Mouse (Mus musculus): ENCODE data around the gene Ptprh. TPM values are rescaled to one million over a fixed set of nuclear protein-coding genes. Genes with fewer than 3 reads are reported as not detected.
"Not testable (repeated sequence)": the region's sequence is repeated elsewhere in the genome, so short reads cannot be mapped to it uniquely, and the experiment has no call there.

Gene Ptprh
- total RNA-seq, 2 experiments from 2014 or later: 0.84 to 0.95 TPM

DNA sequence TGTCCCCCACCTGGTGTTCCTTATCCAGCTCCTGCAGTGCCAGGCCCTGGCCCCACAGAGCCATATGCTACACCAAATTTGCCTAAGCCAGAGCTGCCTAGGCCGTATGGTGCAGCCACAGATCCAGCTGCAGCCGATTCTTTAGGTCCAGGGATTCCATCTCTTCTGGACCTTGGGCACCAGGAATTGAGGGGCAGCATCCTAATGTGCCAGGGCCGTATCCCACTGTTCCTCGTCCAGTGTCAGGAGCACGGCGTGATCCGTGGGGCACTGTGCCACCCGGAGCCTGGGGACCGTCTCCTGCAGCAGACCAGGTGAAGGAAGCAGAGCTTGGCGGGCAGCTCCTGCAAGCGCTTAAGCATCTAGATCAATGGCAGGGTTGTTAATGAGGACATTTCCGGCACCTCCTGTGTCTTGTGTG is 8.1 kb upstream of the Ptprh start:
- DNase-seq (ENCODE audit: low spot score in 2 of 2): no peak

DNA sequence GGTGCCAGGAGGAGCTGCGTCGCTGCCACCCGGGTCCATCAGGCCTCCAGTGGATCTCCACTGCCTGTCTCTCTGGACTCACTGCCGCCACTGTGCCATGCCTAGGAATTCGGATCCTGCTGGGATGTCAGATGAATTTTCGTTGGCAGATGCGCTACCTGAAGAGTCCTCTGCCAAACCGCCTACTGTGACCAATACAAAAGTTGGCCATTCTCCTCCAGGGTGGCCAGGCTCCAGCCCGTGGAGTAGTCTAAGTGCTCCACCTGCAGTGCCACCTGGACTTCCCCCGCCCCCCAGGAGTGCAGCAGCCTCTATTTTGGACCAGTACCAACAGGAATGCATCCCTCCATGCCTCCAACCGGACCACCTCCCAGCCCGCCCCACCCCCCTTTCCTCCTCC is 7.7 kb upstream of the Ptprh start:
- intact Hi-C loops (cut with DNase I): no loop called here
- no peak for DNase-seq (ENCODE audit: low spot score in 2 of 2)

More for the DNA sequence above, 8.1 kb upstream of the Ptprh start:
- intact Hi-C loops (cut with DNase I): no loop called here

DNA sequence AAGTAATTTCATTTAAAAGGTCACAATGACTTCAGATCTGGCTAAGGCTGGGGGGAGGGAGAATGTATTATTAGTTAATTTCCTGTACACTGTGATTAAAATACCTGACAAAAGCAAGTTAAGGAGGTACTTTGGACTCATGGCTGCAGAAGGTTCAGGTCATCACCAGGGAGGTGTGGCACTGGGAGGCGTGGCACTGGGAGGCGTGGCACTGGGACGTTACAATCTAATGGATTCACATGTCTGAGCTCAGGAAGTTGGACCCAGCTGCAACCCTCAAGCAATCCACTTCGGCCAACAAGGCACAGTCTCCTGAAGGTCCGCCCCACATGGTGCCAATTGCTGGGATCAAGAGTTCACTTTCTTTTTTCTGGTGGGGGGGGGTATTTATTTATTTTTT is 4.2 kb upstream of the Ptprh start:
- intact Hi-C loops (cut with DNase I): no loop called here

DNA sequence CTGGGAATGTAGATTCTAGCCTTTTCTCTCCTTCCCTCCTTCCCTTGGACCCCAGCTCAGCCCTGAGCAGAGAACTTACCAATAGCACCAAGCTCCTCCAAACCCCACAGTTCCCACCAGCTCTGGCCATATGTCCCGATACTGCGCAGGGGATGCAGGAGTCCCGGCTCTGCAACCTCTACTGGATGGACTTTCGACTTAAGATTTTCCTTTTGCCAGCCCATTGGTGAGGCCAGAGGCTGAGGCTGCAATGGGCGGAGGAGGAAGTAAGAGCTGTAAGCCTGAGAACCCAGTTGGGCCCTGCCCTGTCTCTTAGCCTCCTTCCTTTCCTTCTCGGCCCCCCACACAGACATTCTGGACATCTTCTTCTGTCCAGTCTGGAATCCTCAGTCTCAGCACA is 872 bp downstream of the Ptprh start:
- intact Hi-C loops (cut with DNase I): no loop called here
- no peak for DNase-seq (ENCODE audit: low spot score in 2 of 2)

More for the DNA sequence above, 4.2 kb upstream of the Ptprh start:
- DNase-seq (ENCODE audit: low spot score in 2 of 2): no peak

DNA sequence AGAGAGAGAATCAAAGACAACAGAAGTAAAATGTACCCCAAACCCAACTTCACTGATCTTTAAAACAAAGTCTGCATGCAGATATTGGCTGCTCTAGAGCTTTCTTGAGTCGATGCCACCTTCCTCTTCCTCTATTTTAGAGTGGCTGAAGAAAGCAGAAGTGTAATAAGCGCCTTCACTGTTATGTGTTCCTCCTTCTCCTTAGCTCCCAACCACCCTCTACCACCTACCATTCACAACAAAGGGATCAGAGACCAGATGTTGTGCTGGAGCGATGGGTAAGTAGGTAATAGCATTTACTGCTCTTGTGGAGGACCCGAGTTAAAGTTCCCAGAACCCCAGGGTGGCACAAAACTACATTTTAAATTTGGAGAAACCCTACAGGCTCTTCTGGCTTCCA is 6.8 kb downstream of the Ptprh start:
- intact Hi-C loops (cut with DNase I); DNase-seq (ENCODE audit: low spot score in 2 of 2): not testable (repeated sequence)

DNA sequence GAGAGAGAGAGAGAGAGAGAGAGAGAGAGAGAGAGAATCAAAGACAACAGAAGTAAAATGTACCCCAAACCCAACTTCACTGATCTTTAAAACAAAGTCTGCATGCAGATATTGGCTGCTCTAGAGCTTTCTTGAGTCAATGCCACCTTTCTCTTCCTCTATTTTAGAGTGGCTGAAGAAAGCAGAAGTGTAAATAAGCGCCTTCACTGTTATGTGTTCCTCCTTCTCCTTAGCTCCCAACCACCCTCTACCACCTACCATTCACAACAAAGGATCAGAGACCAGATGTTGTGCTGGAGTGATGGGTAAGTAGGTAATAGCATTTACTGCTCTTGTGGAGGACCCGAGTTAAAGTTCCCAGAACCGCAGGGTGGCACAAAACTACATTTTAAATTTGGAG is 22.4 kb downstream of the Ptprh start:
- DNase-seq (ENCODE audit: low spot score in 2 of 2); intact Hi-C loops (cut with DNase I): not testable (repeated sequence)

DNA sequence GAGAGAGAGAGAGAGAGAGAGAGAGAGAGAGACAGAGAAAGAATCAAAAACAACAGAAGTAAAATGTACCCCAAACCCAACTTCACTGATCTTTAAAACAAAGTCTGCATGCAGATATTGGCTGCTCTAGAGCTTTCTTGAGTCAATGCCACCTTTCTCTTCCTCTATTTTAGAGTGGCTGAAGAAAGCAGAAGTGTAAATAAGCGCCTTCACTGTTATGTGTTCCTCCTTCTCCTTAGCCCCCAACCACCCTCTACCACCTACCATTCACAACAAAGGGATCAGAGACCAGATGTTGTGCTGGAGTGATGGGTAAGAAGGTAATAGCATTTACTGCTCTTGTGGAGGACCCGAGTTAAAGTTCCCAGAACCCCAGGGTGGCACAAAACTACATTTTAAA is 31.5 kb downstream of the Ptprh start:
- not testable (repeated sequence) for DNase-seq (ENCODE audit: low spot score in 2 of 2)

DNA sequence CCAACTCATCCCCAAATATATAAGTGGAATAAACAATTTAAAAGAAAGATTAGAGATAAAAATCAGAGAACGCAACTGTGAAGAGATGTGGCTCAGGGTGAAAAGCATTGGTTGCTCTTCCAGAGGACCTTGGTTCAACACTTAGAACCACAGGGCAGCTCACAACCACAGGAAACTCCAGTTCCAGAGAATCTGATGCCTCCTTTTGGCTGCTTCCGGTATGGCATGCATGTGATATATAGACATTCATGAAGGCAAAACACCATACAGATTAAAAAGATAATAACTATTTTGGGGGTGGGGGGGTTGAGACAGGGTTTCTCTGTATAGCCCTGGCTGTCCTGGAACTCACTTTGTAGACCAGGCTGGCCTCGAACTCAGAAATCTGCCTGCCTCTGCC is 41.2 kb downstream of the Ptprh start:
- intact Hi-C loops (cut with DNase I): no loop called here
- DNase-seq (ENCODE audit: low spot score in 2 of 2): no peak

More for the DNA sequence above, 31.5 kb downstream of the Ptprh start:
- intact Hi-C loops (cut with DNase I): loop anchor here (5.0 kb wide), 1 partner anchor 45 kb away; no protein-coding TSS in a partner anchor

DNA sequence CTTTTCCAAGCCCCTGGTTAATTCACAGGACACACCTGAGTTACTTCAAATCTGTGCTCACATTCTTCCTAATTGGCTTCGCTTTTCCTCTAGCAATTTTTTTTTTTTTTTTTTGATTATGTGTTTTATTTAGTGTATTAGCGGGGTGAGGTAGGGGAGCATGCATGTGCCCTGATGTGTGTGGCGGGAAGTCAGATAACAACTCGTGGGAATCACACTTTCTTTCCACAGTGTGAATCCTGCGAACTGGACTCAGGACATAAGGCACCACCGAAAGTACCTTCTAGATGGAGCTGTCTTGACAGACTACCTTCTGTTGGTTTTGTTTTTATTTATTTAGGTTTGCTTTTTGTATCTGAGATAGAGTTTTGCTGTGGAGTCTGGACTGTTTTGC is 46.7 kb downstream of the Ptprh start:
- intact Hi-C loops (cut with DNase I): loop anchor here (5.0 to 10.0 kb wide), 2 partner anchors 68 to 235 kb away; partner anchors contain the start of gene Rpl28
- DNase-seq (ENCODE audit: low spot score in 2 of 2): no peak

DNA sequence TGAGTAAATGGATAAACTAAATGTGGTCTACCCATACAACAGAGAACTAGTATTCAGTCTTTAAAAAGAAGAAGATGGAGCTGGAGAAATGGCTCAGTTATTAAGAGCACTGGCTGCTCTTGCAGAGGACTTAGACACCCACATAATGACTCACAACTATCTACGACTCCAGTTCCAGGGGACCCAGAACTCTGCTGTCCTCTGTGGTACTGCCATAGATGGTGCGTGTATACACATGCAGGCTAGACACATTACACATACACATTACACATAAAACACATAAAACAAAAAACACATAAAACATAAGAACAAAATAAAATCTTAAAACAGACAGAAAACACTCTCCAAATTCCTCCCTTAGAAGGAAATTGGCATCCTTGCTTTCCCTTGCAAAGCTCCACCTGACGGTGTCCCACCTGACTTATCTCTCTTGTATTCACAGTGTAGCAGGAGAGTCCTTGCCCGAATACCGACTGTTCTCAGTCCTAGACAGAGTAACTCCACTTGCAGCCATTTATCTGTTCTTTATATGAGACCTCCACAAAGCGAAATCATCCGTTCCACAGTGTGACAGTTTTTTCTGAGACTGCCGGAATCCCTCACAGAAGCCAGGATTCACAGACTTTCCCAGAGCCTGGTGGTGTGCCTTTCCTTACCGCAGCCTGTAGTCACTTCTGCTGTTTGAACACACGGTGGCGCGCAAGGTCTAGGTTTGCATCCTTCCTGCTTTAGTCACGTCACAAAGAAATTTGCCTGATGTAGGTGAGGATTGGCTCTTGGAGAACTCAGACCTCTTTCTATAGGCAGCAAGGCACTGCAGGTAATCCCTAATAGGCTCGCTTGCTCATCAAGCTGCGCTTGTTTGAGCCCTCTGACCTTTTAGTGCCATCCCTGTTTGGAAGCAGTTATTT is 47.3 kb downstream of the Ptprh start:
- DNase-seq (ENCODE audit: low spot score in 2 of 2): peak; percentile 73 to 79
- intact Hi-C loops (cut with DNase I): loop anchor here (5.0 to 10.0 kb wide), 2 partner anchors 68 to 236 kb away; partner anchors contain the start of gene Rpl28

DNA sequence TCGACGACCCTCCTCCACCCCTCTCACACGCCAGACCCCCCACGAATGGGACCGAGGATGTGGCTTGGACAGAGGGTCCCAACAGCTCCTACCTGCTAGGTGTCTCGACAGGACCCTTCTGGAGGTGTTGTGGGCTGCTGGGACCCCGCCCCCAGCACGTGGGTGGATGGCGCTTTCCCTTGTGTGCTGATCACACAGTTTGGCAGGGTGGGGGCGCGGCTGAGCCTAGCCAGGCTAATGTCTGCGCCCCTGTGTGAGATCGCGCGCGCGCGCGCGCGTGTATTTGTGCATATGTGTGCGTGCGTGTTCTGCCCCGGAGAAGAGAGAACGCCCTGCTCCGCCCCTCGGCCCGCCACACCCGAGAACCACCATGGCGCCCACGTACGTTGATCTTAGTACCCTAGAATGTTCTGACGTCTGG is 56.6 kb downstream of the Ptprh start, which contains the start of gene Syt5:
Gene Syt5 (minus strand): TSS at position 321 of the 421 bp plus-strand sequence.
- intact Hi-C loops (cut with DNase I): no loop called here

DNA sequence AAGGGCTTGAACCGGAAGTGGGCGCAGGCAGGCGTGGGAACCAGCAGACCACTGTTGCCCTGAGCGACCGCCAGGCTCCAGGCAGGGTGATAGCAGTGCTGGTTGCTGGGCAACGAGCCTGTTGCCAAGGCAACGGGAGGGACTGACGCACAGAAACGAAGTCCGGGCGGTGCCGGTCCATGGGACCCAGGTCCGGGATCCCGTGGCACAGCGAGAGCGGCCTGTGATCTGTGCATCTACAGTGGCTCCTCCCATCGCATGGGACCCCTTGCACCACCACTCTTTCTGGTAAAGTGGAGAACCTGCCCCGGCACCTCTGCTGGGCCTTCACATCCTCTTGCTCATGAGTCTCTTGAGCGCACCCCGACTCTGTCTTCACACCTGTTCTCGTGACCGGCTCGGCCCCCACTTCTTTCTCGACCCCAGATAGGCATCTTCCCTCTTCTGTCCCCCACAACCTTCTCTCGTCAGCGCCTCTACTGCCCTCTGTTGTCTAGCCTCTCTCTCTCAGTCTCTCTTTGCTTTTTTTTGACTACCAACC is 57.2 kb downstream of the Ptprh start:
- intact Hi-C loops (cut with DNase I): no loop called here
- peak; percentile 93 to 97 for DNase-seq (ENCODE audit: low spot score in 2 of 2)

More for the DNA sequence above, 56.6 kb downstream of the Ptprh start, which contains the start of gene Syt5:
- peak; percentile 71 to 75 for DNase-seq (ENCODE audit: low spot score in 2 of 2)

DNA sequence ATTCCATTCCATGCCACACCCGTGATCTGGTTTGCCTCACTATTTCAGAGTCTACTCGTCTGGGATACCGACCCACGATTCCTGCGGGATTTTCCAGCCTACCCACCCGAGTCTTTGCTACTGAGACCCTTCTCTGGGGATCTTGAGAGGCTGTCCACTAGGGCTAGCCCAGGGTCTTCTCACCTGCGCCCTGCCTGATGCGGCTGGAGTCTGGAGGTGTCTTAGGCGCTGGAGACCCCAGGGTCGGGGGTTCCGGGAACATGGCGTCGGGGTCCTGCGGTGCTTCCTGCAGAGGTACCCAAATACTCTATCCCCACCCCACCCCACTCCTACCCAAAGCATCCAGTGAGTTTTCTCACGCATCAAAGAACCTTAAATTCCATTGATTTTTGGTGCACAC is 57.8 kb downstream of the Ptprh start:
- intact Hi-C loops (cut with DNase I): no loop called here
- peak in 1 of 2 experiments; percentile 24 for DNase-seq (ENCODE audit: low spot score in 2 of 2)

DNA sequence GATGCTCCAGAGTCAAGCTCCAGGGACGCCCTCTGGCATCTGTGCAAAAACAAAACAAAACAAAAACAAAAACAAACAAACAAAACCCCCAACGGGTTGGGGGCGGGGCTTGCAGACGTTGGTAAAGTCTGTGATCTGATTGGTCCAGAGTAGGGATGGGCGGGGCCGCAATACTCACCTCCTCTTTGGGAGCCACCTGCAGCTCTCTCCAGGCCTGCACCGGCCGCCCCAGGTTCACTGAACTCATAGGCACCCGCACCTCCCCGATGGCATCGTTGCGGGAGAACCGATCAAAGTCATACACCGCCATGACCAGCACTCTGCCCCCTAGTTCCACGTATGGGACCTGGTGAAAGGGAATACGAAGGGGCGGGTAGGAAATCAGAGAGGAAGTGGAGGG is 61.8 kb downstream of the Ptprh start:
- intact Hi-C loops (cut with DNase I): no loop called here
- no peak for DNase-seq (ENCODE audit: low spot score in 2 of 2)

DNA sequence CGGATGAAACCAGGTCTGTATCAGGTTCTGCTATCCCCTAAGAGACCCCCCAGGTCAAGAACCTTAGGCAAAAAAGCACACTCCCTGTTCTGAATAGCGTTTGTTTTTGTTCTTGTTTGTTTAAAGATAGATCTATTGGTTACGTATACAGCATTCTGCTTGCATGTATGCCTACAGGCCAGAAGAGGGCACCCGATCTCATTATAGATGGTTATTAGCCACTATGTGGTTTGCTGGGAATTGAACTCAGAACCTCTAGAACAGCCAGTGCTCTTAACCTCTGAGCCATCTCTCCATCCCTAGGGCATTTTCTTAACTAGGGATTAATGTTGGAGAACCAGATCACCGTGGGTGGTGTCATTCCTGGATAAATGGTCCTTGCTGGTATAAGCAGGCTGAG is 62.5 kb downstream of the Ptprh start:
- no peak for DNase-seq (ENCODE audit: low spot score in 2 of 2)
- intact Hi-C loops (cut with DNase I): no loop called here

DNA sequence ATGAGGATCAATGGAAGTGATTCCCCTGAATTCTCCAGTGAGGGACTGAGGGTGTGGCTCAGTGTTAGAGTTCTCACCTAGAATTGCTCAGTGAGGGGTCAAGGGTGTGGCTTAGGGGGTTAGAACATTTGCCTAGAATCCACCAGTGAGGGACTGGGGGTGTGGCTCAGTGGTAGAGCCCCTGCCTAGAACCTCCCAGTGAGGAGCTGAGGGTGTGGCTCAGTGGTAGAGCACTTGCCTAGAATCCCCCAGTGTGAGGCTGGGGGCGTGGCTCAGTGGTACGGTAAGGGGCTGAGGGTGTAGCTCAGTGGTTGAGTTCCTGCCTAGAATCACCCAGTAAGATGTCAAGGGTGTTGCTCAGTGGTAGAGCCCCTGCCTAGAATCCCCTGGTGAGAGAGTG is 64.8 kb downstream of the Ptprh start:
- intact Hi-C loops (cut with DNase I): no loop called here
- no peak for DNase-seq (ENCODE audit: low spot score in 2 of 2)

DNA sequence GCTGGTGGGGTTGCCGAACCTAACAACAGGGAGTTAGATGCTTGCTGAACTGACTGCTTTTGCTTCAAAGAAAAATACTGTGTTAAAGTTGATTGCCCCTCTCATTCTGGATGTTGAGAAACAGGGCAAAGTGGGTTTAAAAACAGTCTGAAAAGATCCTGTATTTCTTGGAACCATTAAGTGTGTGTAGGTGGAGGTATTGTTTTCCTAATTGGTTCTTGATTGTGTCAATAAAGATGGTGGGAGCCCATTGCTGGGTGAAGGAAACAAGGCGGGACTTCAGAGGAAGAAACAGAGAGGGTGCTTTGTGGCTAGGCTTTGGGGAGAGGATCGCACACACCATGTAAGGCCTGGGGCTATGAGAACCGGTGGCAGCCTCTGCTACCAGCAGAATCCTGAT is 66.7 kb downstream of the Ptprh start:
- intact Hi-C loops (cut with DNase I): no loop called here
- DNase-seq (ENCODE audit: low spot score in 2 of 2): no peak

DNA sequence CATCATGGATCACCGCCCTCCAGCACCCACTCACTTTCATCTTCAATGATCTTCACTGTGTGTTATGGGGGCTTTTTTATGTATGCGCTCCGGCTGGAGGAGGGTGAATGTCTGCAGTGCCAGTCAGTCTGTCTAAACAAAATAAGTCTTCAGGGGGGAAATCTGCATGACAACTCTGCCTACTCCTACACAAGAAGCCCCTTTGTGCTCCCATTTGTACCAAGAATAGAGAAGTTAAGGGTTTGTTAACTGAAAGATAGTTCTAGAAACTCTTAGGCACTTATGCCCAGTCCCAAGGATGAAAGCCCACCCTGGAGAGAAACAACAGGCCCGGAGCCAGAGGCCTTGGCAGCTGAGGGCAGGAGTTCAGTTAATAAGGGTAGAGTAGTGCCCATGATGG is 67.5 kb downstream of the Ptprh start:
- intact Hi-C loops (cut with DNase I): no loop called here
- no peak for DNase-seq (ENCODE audit: low spot score in 2 of 2)

DNA sequence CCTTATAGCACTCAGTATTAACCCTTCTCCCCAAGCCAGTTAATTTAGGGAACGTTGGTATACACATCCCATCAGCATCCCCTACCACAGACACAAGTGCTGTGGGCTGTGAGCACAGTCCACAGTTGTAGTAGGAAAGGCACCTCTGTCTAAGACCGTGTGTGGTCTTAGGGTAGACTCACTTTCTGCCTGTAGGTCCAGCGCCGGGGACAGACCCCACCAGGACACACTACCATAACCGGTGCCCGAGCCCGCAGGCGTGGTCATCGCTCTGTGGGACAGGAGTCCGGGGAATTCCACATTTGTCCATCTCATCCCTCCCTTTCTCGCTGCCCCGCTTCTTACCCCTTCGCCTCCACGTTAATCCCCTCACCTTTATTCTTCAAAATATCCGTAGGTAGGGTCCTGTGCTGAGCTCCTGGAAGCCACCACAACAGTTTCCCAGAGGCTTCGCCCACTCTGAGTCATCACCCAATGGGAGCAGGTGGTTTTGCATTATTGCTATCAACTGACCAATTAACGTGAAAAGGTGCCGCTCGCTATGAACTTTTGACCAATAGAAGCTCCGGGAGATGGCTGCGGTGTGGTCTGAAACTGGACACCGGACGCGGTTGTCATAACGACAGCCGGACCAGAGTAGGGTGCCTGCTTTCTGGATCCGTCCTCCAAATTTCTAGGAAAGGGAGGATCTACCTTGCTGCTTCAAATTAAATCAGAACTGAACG is 71.7 kb downstream of the Ptprh start, which contains the start of gene Dnaaf3:
Gene Dnaaf3 (minus strand): TSS at position 449 of the 725 bp plus-strand sequence.
- DNase-seq (ENCODE audit: low spot score in 2 of 2): no peak
- intact Hi-C loops (cut with DNase I): no loop called here

DNA sequence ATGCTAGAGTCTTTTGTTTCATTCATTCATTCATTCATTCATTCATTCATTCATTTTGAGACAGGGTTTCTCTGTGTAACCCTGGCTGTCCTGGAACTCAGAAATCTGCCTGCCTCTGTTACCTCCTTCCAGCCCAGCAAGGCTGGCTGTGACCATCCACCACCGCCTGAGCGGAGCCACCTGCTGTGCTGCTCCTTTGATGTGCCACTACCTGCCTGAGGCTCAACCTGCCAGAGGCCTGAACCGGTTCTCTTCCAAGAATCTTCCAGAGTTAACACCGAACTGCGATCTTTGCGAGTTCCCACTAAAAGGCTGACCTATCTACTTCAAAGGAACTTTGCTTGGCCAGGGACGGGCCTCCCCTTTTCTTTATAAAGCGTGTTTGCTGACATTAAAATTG is 73.7 kb downstream of the Ptprh start:
- DNase-seq (ENCODE audit: low spot score in 2 of 2); intact Hi-C loops (cut with DNase I): not testable (repeated sequence)

All from left cerebral cortex, postnatal 36 days (tissue).